Mouse (Mus musculus) thymus, adult 18-20 months (tissue): ENCODE results near the gene Mmd.

ENCODE experiments used
- DNase-seq, 2 experiments: peaks; one replicate each; pipeline ENCODE4 v3.0.0; 2022; ENCODE audit warnings: mixed read lengths in 2 of 2

The Mmd gene

GRCm38 (mm10) chr11:90249025-90249650 is at the start of gene Mmd:
Gene Mmd (plus strand): TSS chr11:90249456.
- DNase-seq: peak; percentile 99

- DNase-seq: no peak
These were observed 48.4 kb upstream of the Mmd start for GRCm38 (mm10) chr11:90200826-90201225.

GRCm38 (mm10) chr11:90214246-90214645 is 35.0 kb upstream of the Mmd start:
- DNase-seq: no peak

- no peak for DNase-seq
These were observed 29.1 kb upstream of the Mmd start for GRCm38 (mm10) chr11:90220022-90220645.

GRCm38 (mm10) chr11:90220750-90221149 is 28.5 kb upstream of the Mmd start:
- no peak for DNase-seq

DNA sequence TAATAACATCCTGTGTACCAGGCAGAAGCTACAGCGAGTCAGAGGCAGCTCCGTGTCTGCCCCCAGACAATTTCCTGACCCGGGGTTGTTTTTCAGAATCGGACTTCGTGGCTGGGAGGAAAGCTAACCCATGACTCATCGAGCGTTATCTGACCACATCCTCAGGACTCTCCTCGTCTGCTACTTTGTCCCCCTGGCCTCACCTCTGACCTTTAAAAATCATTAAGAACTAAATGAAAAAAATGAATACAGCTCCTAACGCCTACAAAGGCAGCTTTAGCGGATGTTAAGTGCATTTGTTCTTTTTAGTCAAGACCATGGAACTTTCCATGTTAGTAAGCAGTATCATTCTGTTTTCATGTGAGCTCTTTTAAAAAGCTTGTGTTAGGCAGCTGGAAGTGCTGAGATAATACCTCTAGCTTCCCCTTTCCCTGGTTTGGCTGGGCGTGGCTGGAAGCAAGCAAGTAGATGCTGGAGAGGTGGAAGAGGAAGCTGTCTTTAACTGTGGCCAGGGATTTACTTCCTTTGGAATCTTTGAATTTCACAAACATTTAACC is 24.3 kb upstream of the Mmd start:
- no peak for DNase-seq

DNA sequence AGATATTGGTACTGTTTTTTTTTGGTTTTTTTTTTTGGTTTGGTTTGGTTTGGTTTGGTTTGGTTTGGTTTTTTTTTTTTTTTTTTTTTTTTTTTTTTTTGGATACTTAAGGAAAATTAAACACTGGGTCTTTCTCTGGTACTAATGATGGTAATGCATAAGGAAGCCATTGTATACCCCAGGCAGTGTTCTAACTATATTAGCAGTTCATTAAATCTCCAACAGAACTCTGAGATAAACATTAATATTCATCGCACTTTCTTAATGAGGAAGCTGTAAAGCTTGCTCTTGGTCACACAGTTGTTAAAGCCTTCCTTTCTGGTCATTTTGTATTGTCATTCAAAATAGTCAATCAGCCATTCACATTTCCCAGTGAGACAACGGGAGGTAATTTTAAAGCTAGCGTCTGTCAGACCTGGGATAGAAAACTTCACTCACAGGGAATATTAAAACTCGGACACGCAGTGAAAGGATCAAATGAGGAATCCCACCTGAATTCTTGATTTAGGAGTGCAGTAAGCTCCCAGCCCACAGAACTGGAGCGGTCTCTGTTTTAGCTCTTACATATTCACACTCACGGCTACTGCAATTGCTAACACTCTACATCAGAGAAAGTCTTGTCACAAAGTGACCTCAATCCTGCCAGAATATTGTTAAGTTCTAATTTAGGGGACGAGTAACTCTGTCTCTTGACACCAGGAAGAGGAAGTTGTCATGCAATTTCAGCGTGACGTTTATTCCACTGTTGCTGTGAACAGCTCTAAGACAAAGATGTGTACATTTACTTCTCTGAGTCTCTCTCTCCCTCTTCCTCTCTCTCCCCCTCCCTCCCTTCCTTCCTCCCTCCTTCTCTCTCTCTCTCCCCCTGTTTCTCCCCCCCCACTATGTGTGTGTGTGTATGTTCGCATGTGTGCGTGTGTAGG is 22.0 kb upstream of the Mmd start:
- no peak for DNase-seq

GRCm38 (mm10) chr11:90228251-90228949 is 20.9 kb upstream of the Mmd start:
- DNase-seq: no peak

DNA sequence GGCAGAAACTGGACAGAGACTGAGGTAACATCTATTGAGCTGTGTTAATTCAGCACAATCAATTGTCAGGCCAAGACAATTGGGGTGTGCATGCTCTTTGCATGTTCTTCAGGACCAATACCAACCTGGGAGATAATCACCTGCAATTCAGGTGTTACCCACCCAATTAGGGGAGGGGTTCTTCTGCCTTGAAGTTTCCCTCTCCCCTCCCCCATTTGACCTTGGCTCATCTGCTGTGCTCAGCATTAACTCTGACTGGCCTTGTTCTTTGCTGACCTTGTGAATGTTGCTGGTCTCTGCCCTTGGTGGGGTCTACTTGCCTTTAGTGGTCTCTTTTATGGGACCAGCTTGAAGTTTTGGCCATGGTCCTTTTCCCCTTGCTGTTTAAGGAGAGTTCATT is 19.5 kb upstream of the Mmd start:
- DNase-seq: no peak

DNA sequence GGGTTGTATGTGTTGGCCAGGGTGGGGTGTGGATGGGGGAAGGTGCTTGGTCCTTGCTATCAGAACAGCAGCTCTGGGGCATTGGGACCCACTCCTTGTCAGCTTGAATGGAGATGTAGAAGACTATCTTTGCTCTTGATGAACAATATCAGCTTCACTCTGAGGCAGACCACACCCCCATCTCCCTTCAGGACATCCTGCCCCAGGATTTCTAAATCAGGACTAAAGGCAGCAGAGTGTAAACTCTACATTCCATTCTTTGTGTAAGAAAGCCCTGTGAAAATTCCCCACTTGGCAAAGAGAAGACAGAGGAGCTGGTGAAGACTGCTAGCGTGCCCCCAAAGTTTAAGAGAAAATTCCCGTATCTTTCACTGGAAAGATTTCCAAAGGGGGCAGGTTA is 18.6 kb upstream of the Mmd start:
- no peak for DNase-seq

- no peak for DNase-seq
These were observed 17.6 kb upstream of the Mmd start for GRCm38 (mm10) chr11:90231631-90232030.

DNA sequence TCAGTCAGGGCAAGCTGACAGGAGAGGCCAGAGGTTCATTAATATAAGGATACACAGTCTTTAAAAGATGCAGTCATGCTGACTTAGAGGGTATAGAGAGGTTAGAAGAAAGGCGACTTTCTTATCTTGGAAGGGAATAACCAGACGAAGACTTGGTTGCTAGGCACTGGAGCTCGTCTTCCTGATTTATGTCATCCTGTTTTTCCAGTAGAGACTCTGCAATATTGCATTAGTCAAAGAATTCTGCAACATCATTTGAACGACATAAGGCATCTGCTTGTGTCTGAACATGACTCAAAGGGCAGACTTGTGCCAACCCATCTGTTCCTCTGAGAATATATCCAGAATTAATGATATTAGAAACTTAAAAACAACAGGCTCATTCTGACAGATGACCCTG is 16.6 kb upstream of the Mmd start:
- no peak for DNase-seq

- DNase-seq: no peak
These were observed 14.0 kb upstream of the Mmd start for GRCm38 (mm10) chr11:90235221-90235620.

GRCm38 (mm10) chr11:90237616-90238015 is 11.6 kb upstream of the Mmd start:
- DNase-seq: no peak

- DNase-seq: no peak
These were observed 10.6 kb upstream of the Mmd start for GRCm38 (mm10) chr11:90238657-90239056.

GRCm38 (mm10) chr11:90240652-90241330 is 8.5 kb upstream of the Mmd start:
- DNase-seq: no peak

GRCm38 (mm10) chr11:90241874-90242273 is 7.4 kb upstream of the Mmd start:
- no peak for DNase-seq

DNA sequence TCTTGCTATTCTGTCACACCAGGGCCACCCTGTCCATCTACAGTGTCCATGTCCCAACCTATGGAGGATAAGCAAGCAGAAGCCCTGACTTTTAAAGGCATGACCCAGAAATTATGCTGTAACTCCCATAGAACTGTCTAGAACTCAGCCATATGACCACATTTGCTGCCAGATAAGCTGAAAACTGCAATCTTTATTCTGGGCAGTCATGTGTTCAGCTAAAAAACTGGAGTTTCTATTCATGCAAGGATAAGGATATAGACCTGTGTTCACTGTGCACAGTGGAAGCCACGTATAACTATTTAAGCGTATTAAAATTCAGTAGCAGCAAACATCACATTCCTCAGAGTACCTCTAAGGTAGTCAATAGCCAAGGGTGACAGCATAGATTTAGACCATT is 6.0 kb upstream of the Mmd start:
- DNase-seq: no peak

DNA sequence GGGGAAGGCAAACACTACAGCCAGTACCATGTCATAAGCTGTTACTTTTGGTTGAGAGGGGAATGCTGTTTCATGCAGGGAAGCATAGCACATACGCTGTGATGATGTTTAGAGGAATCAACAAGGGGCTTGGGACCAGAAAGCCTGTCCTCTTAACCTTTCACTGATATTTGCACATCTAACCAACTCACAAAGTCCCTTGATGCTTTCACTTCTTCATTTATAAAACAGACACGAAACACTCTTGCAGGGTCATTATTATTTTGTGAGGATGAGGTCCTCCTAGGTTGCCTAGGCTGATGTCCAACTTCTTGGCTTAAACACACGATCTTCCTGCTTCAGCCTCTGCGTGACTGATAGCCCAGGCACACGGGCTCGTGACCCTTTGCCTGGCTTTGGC is 3.6 kb upstream of the Mmd start:
- no peak for DNase-seq

DNA sequence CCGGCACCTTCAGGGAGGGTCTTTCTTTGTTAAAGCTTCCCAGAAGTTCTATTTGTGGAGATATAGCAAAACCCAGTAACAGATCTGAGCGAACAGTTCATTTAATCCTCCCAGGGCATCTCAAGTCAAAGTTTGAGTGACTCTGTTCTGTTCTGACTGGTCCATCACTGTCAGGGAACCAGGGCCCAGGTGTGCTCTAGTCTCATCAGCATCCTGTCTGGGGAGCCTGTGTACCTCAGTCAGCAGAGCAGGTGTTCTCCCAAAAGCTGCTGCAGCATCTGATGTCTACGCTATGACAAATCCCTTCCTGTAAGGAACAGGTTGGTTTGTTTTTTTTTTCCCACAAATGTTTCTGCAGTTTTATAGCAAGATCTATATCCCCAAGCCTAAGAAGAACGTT is 2.6 kb upstream of the Mmd start:
- DNase-seq: no peak

DNA sequence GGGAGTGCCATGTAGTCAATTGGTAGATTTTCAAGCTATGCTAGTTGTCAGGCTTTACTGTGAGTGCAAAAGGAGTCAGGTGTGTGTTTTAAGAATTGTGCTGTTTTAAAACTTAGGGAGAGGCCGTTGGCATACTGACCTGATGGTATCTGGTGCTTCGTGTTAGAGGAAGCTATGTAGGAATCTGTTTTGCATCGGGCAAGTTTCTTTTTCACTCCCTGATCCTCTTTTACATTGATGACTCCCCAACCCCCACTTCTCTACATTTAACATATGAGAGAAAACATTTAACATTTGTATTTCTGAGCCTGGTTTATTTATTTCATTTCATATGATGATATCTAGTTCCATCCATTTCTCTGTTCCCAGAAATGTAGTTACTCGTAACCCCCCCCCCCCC is 1.5 kb upstream of the Mmd start:
- no peak for DNase-seq

GRCm38 (mm10) chr11:90249701-90250141 is 465 bp downstream of the Mmd start:
- DNase-seq: peak in 1 of 2 experiments; percentile 54
